Mouse (Mus musculus): ENCODE measurements at regions not wholly inside any gene's neighbourhood (a gene's known extent, or its start where the extent isn't known, plus 50 kb on each side); places are given as distances from the start of the nearest gene placed in this dataset.

DNA sequence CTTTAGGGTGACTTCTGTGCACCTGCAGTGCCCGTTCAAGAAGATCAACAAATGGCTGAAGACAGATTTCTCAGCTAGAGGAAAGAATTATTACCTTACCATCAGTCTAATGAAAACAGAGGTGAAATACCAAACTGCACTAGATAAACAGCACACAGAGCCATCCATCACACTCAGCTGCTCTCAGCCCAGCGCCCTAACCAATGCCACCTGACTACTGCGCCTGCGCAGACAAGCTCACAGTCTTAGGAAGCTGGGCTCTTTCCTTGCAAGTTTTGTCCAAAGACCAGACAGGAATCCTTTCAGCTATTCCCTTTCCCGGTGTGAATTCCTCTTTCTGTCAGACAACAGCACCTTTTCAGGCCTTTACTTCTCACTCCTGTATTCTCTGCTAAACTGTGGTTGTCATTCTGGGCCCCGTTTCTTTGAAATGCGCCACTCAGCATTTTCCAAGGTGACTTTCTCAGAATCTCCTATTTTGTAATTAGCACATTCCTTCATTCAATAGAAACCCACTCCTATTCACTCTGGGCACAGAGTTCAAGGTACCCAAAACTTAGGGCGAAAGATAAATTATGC, 292.8 kb downstream of the Mtx2 start:
- WGBS, result 52% methylated on average over 8 of the region's 8 CpGs
- Histone ChIP-seq H3K4me1 (ENCODE audit: control insufficient read depth, insufficient read depth, low read length) (no peaks in the 10 kb centered on the region), H3K4me3 (ENCODE audit: low read depth, low read length) (no peak overlapping the region), H3K9ac (replicated peaks; ENCODE audit: low read depth, low read length) (no peak overlapping the region), H3K27ac (ENCODE audit: low read length) (no peak overlapping the region), H3K9me3 (ENCODE audit: control insufficient read depth, low read depth, low read length) (no peaks in the 10 kb centered on the region), H3K36me3 (ENCODE audit: control insufficient read depth, insufficient read depth, low read length) (no peaks in the 10 kb centered on the region), H3K27me3 (ENCODE audit: control insufficient read depth, insufficient read depth, low read length) (no peaks in the 10 kb centered on the region), H3K4me2 (replicated peaks; ENCODE audit: low read depth, low read length) (no peak overlapping the region)
- no peak for ATAC-seq (ENCODE audit: insufficient number of reproducible peaks, insufficient read depth, low FRiP score, low read depth)

- Histone ChIP-seq H3K27ac (ENCODE audit: low read length) (no peak overlapping the region), H3K9me3 (ENCODE audit: control insufficient read depth, low read depth, low read length) (no peaks in the 10 kb centered on the region), H3K4me3 (ENCODE audit: low read depth, low read length) (no peak overlapping the region), H3K4me1 (ENCODE audit: control insufficient read depth, insufficient read depth, low read length) (no peaks in the 10 kb centered on the region), H3K9ac (replicated peaks; ENCODE audit: low read depth, low read length) (no peak overlapping the region), H3K27me3 (ENCODE audit: control insufficient read depth, insufficient read depth, low read length) (no peaks in the 10 kb centered on the region), H3K4me2 (replicated peaks; ENCODE audit: low read depth, low read length) (no peak overlapping the region), H3K36me3 (ENCODE audit: control insufficient read depth, insufficient read depth, low read length) (no peaks in the 10 kb centered on the region)
- 93% methylated on average over 9 of the region's 9 CpGs for WGBS
- ATAC-seq (ENCODE audit: insufficient number of reproducible peaks, insufficient read depth, low FRiP score, low read depth), result no peak
Observed at GRCm38 (mm10) chr2:75119599-75119998, 294.0 kb downstream of the Mtx2 start.

GRCm38 (mm10) chr2:75133298-75134080, 307.9 kb downstream of the Mtx2 start:
- H3K27me3 ChIP-seq (ENCODE audit: control insufficient read depth, insufficient read depth, low read length), result peaks cover 20% of the 10 kb centered on the region
- no peak for ATAC-seq (ENCODE audit: insufficient number of reproducible peaks, insufficient read depth, low FRiP score, low read depth)
- no peak overlapping the region for H3K27ac ChIP-seq (ENCODE audit: low read length)
- H3K4me3 ChIP-seq (ENCODE audit: low read depth, low read length), result no peak overlapping the region
- H3K4me1 ChIP-seq (ENCODE audit: control insufficient read depth, insufficient read depth, low read length), result peaks cover 5% of the 10 kb centered on the region; the same call in 1 of the 2 replicates
- H3K36me3 ChIP-seq (ENCODE audit: control insufficient read depth, insufficient read depth, low read length), result no peaks in the 10 kb centered on the region
- 73% methylated on average over 10 of the region's 10 CpGs for WGBS
- no peak overlapping the region for H3K9ac ChIP-seq (replicated peaks; ENCODE audit: low read depth, low read length)
- H3K9me3 ChIP-seq (ENCODE audit: control insufficient read depth, low read depth, low read length), result no peaks in the 10 kb centered on the region
- no peak overlapping the region for H3K4me2 ChIP-seq (replicated peaks; ENCODE audit: low read depth, low read length)

DNA sequence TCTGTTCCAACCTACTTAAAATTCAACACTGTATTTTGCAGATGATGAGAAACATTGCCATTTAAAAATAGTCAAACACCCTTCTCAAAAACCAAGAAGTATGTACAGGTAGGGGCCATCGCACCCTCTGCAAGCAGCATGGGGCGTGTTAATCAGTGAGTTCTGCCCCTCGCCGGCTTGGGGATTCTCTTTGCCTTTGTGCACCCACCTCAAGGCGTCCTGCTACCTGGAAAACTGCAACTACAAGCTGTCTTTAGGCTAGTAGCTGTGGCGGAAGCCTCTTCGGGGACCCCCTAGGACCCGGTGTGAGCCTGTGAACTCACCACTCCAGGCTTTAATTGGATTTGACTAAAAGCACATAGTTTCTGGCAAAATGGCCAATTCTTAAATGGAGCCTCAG, 311.0 kb downstream of the Mtx2 start:
- H3K27ac ChIP-seq (ENCODE audit: low read length), result no peak overlapping the region
- WGBS, result 31% methylated on average over 8 of the region's 8 CpGs

DNA sequence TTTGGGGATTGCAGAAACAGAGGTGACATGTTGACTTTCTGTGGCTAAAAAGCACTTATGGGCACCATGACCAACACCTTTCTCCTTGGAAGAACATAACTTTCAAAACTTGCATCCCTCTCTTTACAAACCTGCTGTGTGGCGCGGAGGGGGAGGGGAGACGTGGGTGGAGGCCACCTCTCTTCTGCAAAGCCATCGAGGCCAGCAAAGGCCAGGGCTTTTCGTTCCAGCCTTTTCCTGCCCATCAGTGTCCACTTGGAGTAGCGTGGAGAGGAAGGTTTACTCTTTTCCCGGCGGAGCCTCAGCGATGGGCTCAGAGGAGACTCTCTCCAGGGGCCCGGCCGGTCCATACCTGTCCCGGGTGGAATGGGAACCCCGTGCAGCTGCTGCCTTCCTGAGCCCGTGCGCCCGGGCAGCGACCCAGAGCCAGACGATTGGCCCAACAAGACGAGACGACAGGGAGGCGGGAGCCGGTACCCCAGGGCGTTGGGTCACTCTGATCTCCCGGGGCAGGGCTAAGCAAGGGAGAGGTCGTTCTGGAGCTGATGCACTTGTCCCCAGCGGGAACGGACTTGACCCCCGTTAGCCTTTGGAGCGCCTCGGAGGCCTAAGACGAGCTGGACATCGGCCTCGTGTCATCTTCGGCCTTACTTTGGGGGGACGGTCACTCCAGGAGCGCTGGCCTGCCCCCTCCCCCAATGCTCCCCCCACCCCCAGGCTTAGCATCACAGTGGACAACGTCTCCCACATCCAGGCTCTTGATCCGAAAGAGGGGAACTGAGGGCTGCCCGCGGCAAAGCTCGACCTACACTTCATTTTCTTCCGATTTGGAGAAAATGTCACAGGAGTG, 311.8 kb downstream of the Mtx2 start:
- peak; percentile 33; the same call in 1 of the 2 replicates for ATAC-seq (ENCODE audit: insufficient number of reproducible peaks, insufficient read depth, low FRiP score, low read depth)
- H3K27ac ChIP-seq (ENCODE audit: low read length), result no peak overlapping the region
- 2% methylated on average over 42 of the region's 42 CpGs for WGBS
- H3K4me3 ChIP-seq (ENCODE audit: low read depth, low read length), result peak overlapping the region; percentile 33
- peaks cover 29% of the 10 kb centered on the region for H3K27me3 ChIP-seq (ENCODE audit: control insufficient read depth, insufficient read depth, low read length)
- peaks cover 5% of the 10 kb centered on the region; the same call in 1 of the 2 replicates for H3K4me1 ChIP-seq (ENCODE audit: control insufficient read depth, insufficient read depth, low read length)
- H3K4me2 ChIP-seq (replicated peaks; ENCODE audit: low read depth, low read length), result peak overlapping the region; percentile 66
- H3K9ac ChIP-seq (replicated peaks; ENCODE audit: low read depth, low read length), result no peak overlapping the region
- H3K36me3 ChIP-seq (ENCODE audit: control insufficient read depth, insufficient read depth, low read length), result no peaks in the 10 kb centered on the region
- H3K9me3 ChIP-seq (ENCODE audit: control insufficient read depth, low read depth, low read length), result no peaks in the 10 kb centered on the region

More for the DNA sequence above, 311.0 kb downstream of the Mtx2 start:
- no peaks in the 10 kb centered on the region for H3K9me3 ChIP-seq (ENCODE audit: control insufficient read depth, low read depth, low read length)
- H3K9ac ChIP-seq (replicated peaks; ENCODE audit: low read depth, low read length), result no peak overlapping the region
- no peak overlapping the region for H3K4me2 ChIP-seq (replicated peaks; ENCODE audit: low read depth, low read length)
- H3K4me1 ChIP-seq (ENCODE audit: control insufficient read depth, insufficient read depth, low read length), result peaks cover 5% of the 10 kb centered on the region; the same call in 1 of the 2 replicates
- H3K4me3 ChIP-seq (ENCODE audit: low read depth, low read length), result no peak overlapping the region; the same call in 1 of the 2 replicates
- ATAC-seq (ENCODE audit: insufficient number of reproducible peaks, insufficient read depth, low FRiP score, low read depth), result no peak
- H3K36me3 ChIP-seq (ENCODE audit: control insufficient read depth, insufficient read depth, low read length), result no peaks in the 10 kb centered on the region
- H3K27me3 ChIP-seq (ENCODE audit: control insufficient read depth, insufficient read depth, low read length), result peaks cover 29% of the 10 kb centered on the region

DNA sequence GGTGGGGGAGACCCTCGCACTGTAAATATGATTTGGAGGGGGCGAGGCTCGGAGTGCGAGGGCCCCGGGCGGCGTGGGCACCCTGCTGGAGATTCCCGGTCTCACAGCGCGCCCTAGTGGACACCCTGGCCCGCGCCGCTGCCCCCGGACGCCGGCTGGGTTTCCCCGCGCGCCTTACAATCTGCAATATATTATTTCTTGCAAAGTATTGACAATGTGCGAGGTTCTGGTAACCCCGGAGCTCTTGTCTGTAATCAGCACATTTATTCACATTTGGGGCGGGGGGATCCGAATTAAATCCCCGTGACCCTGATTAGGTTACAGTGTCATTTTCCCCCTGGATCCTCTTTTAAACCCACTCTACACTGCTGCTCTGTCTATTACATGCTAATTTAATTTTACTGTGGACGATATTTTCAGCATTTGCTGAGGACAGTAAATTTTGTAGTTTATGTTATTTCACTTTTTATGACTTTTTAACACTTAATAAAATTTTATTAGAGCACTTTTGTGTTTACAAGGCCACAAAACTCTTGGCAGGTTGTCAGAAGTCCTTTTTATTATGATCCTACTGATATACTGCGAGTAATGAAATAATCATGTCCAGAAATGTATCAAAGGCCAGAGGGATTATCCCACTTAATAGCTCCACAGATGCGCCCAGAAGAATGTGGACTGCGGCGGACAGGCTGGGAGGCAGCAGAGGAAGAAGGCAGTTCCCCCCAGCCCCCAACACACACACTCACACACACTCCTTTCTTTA, 312.6 kb downstream of the Mtx2 start:
- WGBS, result 6% methylated on average over 29 of the region's 29 CpGs
- peak; percentile 28; the same call in 1 of the 2 replicates for ATAC-seq (ENCODE audit: insufficient number of reproducible peaks, insufficient read depth, low FRiP score, low read depth)
- Histone ChIP-seq H3K4me1 (ENCODE audit: control insufficient read depth, insufficient read depth, low read length) (peaks cover 5% of the 10 kb centered on the region; the same call in 1 of the 2 replicates), H3K4me3 (ENCODE audit: low read depth, low read length) (peak overlapping the region; percentile 33), H3K4me2 (replicated peaks; ENCODE audit: low read depth, low read length) (peak overlapping the region; percentile 66), H3K9me3 (ENCODE audit: control insufficient read depth, low read depth, low read length) (no peaks in the 10 kb centered on the region), H3K9ac (replicated peaks; ENCODE audit: low read depth, low read length) (no peak overlapping the region), H3K36me3 (ENCODE audit: control insufficient read depth, insufficient read depth, low read length) (no peaks in the 10 kb centered on the region), H3K27me3 (ENCODE audit: control insufficient read depth, insufficient read depth, low read length) (peaks cover 29% of the 10 kb centered on the region), H3K27ac (ENCODE audit: low read length) (no peak overlapping the region)

DNA sequence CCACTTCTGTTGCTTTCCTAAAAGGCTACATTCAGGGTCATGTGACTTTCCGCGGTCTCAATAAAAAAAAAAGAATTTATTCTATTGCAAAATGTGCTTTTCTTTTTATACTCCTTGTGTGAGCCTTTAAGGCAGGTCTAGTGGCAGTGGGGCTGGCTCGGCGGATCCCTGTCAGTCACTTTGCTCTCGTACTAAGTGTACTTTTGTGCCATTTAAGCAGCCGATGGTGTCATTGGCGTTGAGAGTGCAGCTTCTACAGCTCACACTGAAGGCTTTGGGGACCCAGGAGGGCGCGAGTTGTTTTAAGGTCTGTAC, 313.1 kb downstream of the Mtx2 start:
- Histone ChIP-seq H3K4me1 (ENCODE audit: control insufficient read depth, insufficient read depth, low read length) (peaks cover 5% of the 10 kb centered on the region; the same call in 1 of the 2 replicates), H3K9me3 (ENCODE audit: control insufficient read depth, low read depth, low read length) (no peaks in the 10 kb centered on the region), H3K36me3 (ENCODE audit: control insufficient read depth, insufficient read depth, low read length) (no peaks in the 10 kb centered on the region), H3K27ac (ENCODE audit: low read length) (no peak overlapping the region), H3K4me3 (ENCODE audit: low read depth, low read length) (no peak overlapping the region), H3K27me3 (ENCODE audit: control insufficient read depth, insufficient read depth, low read length) (peaks cover 29% of the 10 kb centered on the region), H3K4me2 (replicated peaks; ENCODE audit: low read depth, low read length) (no peak overlapping the region), H3K9ac (replicated peaks; ENCODE audit: low read depth, low read length) (no peak overlapping the region)
- 39% methylated on average over 9 of the region's 9 CpGs for WGBS
- no peak for ATAC-seq (ENCODE audit: insufficient number of reproducible peaks, insufficient read depth, low FRiP score, low read depth)

DNA sequence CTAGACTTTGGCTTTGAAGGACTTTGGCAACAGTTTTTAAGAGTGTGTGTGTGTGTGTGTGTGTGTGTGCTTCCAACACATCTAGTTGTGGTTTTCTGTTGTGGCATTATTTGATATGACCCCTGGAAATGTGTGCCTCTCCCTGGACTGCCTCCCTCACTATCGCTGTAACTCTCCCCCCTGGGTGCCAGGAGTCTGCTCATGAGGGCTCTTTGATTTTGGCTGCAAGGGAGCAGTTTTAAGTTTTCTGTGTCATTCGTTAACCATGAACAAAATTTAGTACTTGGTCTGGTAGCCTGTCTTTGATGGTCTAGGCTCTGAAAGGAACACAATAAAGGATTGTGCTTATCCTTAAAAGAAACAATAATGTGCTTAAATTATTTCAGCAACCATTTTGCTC, 313.9 kb downstream of the Mtx2 start:
- H3K4me3 ChIP-seq (ENCODE audit: low read depth, low read length), result no peak overlapping the region
- H3K4me1 ChIP-seq (ENCODE audit: control insufficient read depth, insufficient read depth, low read length), result peaks cover 5% of the 10 kb centered on the region; the same call in 1 of the 2 replicates
- no peak overlapping the region for H3K9ac ChIP-seq (replicated peaks; ENCODE audit: low read depth, low read length)
- ATAC-seq (ENCODE audit: insufficient number of reproducible peaks, insufficient read depth, low FRiP score, low read depth), result no peak
- H3K4me2 ChIP-seq (replicated peaks; ENCODE audit: low read depth, low read length), result no peak overlapping the region
- no peaks in the 10 kb centered on the region for H3K9me3 ChIP-seq (ENCODE audit: control insufficient read depth, low read depth, low read length)
- H3K27ac ChIP-seq (ENCODE audit: low read length), result no peak overlapping the region
- peaks cover 29% of the 10 kb centered on the region for H3K27me3 ChIP-seq (ENCODE audit: control insufficient read depth, insufficient read depth, low read length)
- no peaks in the 10 kb centered on the region for H3K36me3 ChIP-seq (ENCODE audit: control insufficient read depth, insufficient read depth, low read length)
- WGBS, result 68% methylated on average over 2 of the region's 2 CpGs

Data from stomach, embryonic 14.5 days (tissue).